Mouse (Mus musculus) cortical plate, adult 2 months (tissue): ENCODE data around the gene Cacnb4. TPM values are rescaled to one million over a fixed set of nuclear protein-coding genes. Genes with fewer than 3 reads are reported as not detected.

Experiments
- H3K27ac ChIP-seq: fragments of 200-500 bp; 2 replicates; pipeline ENCODE4 v1.5.1; 2012; ENCODE audit warnings: low read length, control low read depth, inconsistent platforms; ENCODE audit not compliant: insufficient read depth
- H3K4me1 ChIP-seq: fragments of 200-500 bp; 2 replicates; pipeline ENCODE4 v1.6.1; 2011; ENCODE audit warnings: low read length; ENCODE audit not compliant: control insufficient read depth, insufficient read depth
- H3K4me3 ChIP-seq: fragments of 200-500 bp; 2 replicates; pipeline ENCODE4 v1.5.1; 2011; ENCODE audit warnings: mild to moderate bottlenecking, low read length, control low read depth; ENCODE audit not compliant: insufficient read depth
- CTCF ChIP-seq: fragments of 200-500 bp; IDR thresholded peaks from 2 replicates; pipeline ENCODE4 v1.5.1; 2011; ENCODE audit warnings: mild to moderate bottlenecking, control low read depth, low read length; ENCODE audit not compliant: insufficient read depth; ENCODE audit errors: extremely low read depth
- POLR2A ChIP-seq: fragments of 200-500 bp; IDR thresholded peaks from 2 replicates; pipeline ENCODE4 v1.6.1; 2011; ENCODE audit warnings: mild to moderate bottlenecking, low read length, control low read depth; ENCODE audit not compliant: insufficient read depth; ENCODE audit errors: extremely low read depth
- polyA plus RNA-seq: library from polyadenylated mRNA; depleted of rRNA; stranded (reverse); fragments of >200 nt; gene quantifications from 2 replicates; pipeline ENCODE4 v1.2.3, GENCODE M21; 2012

Gene Cacnb4
- polyA plus RNA-seq, 1 experiment: 70.3 TPM

DNA sequence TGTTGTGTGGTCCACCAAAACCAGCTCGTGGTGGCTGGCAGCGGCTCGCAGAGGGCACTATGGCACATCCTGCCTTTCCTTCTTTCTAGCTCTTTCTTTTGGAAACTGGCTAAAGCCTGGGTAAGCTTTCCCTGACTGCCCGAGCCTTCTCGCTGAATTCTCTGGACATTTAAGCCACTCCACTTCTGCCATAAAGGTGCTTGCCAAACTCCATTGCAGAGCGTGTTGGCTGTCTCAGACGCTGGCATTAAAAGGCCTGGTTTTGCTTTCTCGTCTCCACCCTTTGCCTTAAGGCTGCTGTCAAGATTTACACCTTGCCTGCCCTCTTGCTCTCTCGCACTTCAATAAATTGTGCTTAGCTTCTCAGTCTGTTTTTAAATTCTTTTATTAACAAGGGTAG is 139.5 kb downstream of the Cacnb4 start:
- peaks cover 6% of the 10 kb centered on the region for H3K4me1 ChIP-seq
- H3K4me3 ChIP-seq: no peak overlapping the region
- TF ChIP-seq POLR2A (no peak), CTCF (no peak)
- H3K27ac ChIP-seq: no peak overlapping the region

DNA sequence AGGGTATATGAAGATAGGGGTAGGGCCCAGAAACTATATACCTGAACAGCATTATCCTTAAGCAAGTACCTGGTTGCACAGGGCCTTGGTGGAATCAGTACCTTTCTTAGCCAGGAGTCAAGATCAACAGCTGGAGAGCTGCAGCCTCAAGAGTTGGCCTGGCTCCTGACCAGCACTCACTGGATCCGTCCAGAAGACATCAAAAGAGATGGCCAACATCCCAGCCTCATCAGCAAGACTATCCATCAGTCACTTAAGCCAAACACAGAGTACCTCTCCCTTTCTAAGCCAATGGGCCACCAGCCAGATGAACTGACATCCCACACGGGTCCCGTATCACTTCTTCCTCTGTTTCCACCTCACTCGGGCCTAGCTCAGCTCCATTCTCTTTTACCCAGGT is 140.1 kb downstream of the Cacnb4 start:
- no peak overlapping the region for H3K4me3 ChIP-seq
- TF ChIP-seq CTCF: no peak
- TF ChIP-seq POLR2A: no peak
- H3K27ac ChIP-seq: no peak overlapping the region
- peaks cover 7% of the 10 kb centered on the region for H3K4me1 ChIP-seq

DNA sequence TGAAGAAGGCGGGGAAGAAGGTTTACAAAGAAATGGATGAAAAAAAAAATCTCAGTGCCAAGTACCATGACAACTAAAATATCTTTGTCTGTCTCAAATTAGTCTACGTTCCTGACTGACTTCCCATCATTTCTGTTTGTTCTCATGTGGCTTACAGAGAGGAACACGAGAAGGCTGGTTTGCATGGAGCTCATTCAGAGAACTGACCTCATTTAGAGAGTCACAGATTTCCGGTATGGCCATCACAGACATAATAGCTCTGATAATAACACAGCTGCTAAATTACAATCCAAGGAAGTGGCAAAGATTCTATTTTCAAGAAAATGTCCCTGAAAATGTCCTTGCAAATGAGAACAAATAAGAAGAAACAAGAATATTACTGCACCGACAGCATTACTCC is 142.9 kb downstream of the Cacnb4 start:
- Histone ChIP-seq H3K27ac (no peak overlapping the region), H3K4me3 (no peak overlapping the region), H3K4me1 (peaks cover 8% of the 10 kb centered on the region)
- TF ChIP-seq POLR2A (no peak), CTCF (no peak)

DNA sequence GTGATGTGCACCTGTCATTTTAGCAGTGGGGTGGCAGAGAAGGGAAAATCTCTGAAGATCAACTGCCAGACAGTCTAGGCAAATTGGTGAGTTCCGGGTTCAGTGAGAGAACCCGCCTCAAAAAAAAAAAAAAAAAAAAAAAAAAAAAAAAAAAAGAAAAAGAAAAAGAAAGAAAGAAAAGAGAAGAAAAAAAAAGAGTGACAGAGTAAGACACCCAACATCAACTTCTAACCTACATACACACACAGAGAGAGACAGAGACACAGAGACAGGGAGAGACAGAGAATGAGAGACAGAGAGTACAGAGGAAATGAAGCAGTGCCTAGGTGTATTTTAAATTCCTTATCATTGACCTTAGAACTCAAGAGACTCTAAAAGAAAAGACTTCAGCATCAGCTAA is 146.1 kb downstream of the Cacnb4 start:
- TF ChIP-seq CTCF: no peak
- no peak for TF ChIP-seq POLR2A
- H3K4me3 ChIP-seq: no peak overlapping the region

DNA sequence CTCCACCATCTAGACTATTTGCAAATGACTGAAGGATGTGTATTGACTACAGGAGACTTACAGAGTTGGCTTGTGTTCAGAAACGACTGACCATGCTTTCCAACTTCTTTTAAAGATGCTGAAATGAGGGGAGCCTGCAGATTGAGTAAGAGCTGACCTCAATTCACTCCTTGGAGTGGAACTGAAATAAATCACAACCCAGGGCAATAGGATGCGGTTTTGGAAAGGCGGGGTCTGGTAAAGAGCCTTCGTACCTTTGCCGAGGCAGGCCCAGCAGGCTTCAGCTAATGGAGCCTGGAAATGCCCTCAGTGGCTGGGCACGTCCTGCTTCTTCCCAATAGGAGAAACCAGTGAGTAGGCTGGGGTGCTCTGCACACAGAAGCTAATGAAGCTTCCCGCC is 147.4 kb downstream of the Cacnb4 start:
- peaks cover 13% of the 10 kb centered on the region for H3K4me1 ChIP-seq
- no peak overlapping the region for H3K4me3 ChIP-seq
- no peak for TF ChIP-seq POLR2A
- TF ChIP-seq CTCF: no peak

More for the DNA sequence above, 146.1 kb downstream of the Cacnb4 start:
- peaks cover 12% of the 10 kb centered on the region for H3K4me1 ChIP-seq
- H3K27ac ChIP-seq: no peak overlapping the region

DNA sequence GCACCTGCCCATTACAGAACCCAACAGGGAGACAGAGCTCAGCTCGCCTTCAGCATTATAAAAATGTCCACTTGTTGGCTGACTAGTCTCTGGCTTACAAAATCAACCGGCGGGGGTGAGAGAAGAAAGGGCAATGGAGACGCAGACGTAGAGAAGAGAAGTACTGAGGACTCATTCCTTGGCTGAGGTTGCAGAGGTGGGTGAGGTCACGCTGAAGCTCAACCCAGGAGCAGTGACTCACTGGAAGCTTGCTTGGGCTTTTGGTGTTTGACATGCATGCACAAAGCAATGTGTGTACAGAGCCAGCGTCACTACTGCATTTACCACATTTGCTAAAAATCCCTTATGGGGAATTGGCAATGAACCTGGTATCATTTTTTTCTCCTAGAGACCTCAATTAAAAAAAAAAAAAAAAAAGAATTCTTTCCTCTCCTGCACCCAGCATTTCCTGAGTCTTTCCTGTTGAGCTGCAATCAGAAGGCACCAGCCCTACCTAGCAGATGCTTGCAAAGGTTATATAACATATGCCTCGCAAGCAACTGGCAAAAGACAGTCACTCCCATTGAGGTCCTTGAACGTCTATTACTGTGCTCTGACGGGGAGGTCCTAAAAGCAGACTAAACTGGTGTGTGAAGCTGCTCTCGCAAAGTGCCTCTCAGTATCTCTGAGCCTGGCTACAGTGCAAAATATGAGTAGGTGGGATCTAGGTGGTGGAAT is 150.6 kb downstream of the Cacnb4 start:
- peaks cover 8% of the 10 kb centered on the region for H3K4me1 ChIP-seq
- H3K4me3 ChIP-seq: no peak overlapping the region
- no peak for TF ChIP-seq CTCF
- no peak for TF ChIP-seq POLR2A
- H3K27ac ChIP-seq: no peak overlapping the region

More for the DNA sequence above, 147.4 kb downstream of the Cacnb4 start:
- no peak overlapping the region for H3K27ac ChIP-seq

DNA sequence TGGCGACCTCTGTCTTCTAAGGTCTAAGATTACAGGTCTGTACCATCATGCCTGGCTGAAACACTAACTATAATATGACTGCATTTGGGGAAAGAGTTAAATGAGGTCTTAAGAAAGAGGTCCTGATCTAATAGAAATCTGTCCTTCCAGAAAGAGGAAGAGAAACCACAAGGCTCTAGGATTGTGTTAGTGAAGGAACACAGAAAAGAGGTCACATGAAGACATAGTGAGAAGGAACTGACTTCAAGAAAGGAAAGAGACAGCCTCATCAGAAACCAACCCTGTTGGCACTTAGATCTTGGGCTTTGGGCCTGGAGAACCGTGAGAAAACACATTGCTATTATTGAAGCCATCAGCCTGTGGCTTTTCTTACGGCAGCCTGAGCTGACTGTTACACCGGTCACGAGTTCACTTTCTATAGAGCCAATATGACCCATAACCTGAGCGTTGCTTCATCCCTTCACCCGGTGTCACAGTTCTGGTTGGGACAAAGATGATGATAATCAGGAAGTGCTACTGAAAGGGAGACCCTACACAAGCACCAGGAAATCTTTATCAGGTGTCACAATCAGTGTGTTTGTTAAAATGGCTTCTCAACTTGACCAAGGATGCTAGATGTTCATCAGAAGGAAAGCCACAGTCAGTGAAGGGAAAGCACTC is 153.4 kb downstream of the Cacnb4 start:
- Histone ChIP-seq H3K4me3 (no peak overlapping the region), H3K27ac (no peak overlapping the region), H3K4me1 (peaks cover 5% of the 10 kb centered on the region)
- TF ChIP-seq CTCF (no peak), POLR2A (no peak)

DNA sequence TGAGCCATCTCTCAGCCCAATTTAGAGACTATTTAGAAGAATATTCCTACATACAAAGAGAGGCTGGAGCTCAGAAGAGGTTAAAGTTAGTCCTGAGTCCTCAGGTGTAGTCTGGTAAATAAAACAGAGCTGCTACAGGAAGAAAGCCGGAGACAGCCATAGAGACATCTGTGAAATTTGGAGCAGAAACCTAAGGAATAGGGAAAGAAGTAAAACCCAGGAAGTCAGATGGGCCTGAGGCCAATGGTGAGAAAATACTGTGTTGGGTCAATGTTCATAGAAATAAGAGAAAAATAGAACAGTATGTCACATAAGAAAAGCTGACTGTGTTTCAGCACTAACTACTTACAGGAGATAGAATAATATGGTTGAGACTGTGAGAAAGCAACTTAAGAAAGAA is 155.6 kb downstream of the Cacnb4 start:
- no peak for TF ChIP-seq POLR2A
- no peak for TF ChIP-seq CTCF
- Histone ChIP-seq H3K4me1 (peaks cover 5% of the 10 kb centered on the region), H3K4me3 (no peak overlapping the region), H3K27ac (no peak overlapping the region)

DNA sequence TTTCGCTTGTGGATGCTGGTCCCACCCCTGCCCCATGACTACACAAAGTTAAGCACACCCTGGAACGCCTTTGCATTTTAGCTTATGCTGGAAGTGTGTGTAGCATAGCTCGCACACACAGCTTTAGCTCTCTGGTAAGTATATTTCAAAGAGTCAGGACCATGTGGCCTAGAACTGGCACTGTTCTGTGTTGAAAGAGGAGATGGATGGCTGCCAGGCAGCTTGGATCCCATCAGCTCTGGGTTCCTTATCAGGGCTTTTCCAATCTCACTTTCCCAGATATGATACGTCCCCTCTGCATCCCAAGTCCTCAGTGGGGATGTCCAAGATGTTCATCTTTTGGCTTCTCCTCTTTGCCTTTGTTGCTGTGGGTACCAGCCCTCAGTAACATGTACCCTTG is 157.9 kb downstream of the Cacnb4 start:
- no peak for TF ChIP-seq CTCF
- no peak for TF ChIP-seq POLR2A
- H3K4me3 ChIP-seq: no peak overlapping the region
- H3K4me1 ChIP-seq: no peaks in the 10 kb centered on the region; the same call in 1 of the 2 replicates
- H3K27ac ChIP-seq: no peak overlapping the region

DNA sequence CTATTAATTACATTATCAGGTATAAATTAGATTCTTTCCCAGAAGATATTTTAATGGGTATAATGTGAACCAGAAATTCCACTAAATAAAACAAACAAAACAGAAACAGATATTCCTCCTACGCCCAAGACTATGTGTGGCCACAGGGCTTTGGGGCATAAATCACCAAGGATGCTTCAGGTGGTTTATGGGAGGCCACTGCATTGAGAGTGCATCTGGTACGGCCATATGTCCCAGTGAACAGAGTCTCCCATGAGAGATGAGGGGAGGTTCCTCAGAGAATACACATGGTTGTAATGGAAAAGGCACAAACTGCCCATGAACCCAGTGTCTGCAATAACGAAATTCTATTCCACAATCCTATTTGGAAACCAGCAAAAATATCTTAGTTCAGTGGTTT is 160.1 kb downstream of the Cacnb4 start:
- no peak for TF ChIP-seq CTCF
- TF ChIP-seq POLR2A: no peak
- peaks cover 15% of the 10 kb centered on the region for H3K4me1 ChIP-seq
- H3K27ac ChIP-seq: no peak overlapping the region
- H3K4me3 ChIP-seq: no peak overlapping the region
